Mouse (Mus musculus): ENCODE results near the gene 9530003J23Rik. TPM values are rescaled to one million over a fixed set of nuclear protein-coding genes. Genes with fewer than 3 reads are reported as not detected.

Gene 9530003J23Rik
- polyA plus RNA-seq, 1 experiment from 2014 or later, result not detected

Other genes with a start within 250 kb of the 9530003J23Rik start
- gene Lrrc10, start 193.4 kb downstream of the 9530003J23Rik start, polyA plus RNA-seq (2014; fragmentation: Nextera tagmentation; extraction: Ambion mirVana), result 80.5 and 84.2 TPM in 2 replicates
- gene Cct2, start 174.9 kb downstream of the 9530003J23Rik start, polyA plus RNA-seq (2014; fragmentation: Nextera tagmentation; extraction: Ambion mirVana), result 178 and 183 TPM in 2 replicates
- 25.4 and 26.1 TPM in 2 replicates for gene Frs2, start 90.2 kb downstream of the 9530003J23Rik start, polyA plus RNA-seq (2014; fragmentation: Nextera tagmentation; extraction: Ambion mirVana)
- 48.0 and 52.1 TPM in 2 replicates for gene Yeats4, start 14.2 kb downstream of the 9530003J23Rik start, polyA plus RNA-seq (2014; fragmentation: Nextera tagmentation; extraction: Ambion mirVana)
- 106 and 110 TPM in 2 replicates for gene Lyz2, start 43.6 kb upstream of the 9530003J23Rik start, polyA plus RNA-seq (2014; fragmentation: Nextera tagmentation; extraction: Ambion mirVana)
- 5.1 TPM in 2 replicates for gene Lyz1, start 54.2 kb upstream of the 9530003J23Rik start, polyA plus RNA-seq (2014; fragmentation: Nextera tagmentation; extraction: Ambion mirVana)
- gene Cpsf6, start 141.3 kb upstream of the 9530003J23Rik start, polyA plus RNA-seq (2014; fragmentation: Nextera tagmentation; extraction: Ambion mirVana), result 93.0 and 101 TPM in 2 replicates